Mouse (Mus musculus) B cell, adult (primary cell): Measurements from ENCODE around the gene Cntn3. TPM values are rescaled to one million over a fixed set of nuclear protein-coding genes. Genes with fewer than 3 reads are reported as not detected.

ENCODE experiments used
- total RNA-seq: library from RNA; stranded (reverse); gene quantifications from 4 replicates; pipeline ENCODE4 v1.2.4, GENCODE M21; 2023; ENCODE audit not compliant: inconsistent age

Gene Cntn3
- total RNA-seq, result not detected in 4 replicates

DNA sequence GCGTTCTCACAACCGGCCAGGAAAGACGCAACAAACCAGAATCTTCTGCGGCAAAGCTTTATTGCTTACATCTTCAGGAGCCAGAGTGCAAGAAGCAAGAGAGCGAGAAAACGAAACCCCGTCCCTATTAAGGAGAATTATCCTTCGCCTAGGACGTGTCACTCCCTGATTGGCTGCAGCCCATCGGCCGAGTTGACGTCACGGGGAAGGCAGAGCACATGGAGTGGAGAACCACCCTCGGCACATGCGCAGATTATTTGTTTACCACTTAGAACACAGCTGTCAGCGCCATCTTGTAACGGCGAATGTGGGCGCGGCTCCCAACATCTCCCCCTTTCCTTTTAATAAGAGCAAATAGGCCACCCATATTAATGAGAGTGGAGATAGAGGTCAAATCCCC is at the start of gene Cntn3:
Gene Cntn3, minus strand, starts transcription at position 101 of the 400 bp plus-strand sequence.

